Mouse (Mus musculus): ENCODE results near the gene Chst4. TPM values are rescaled to one million over a fixed set of nuclear protein-coding genes. Genes with fewer than 3 reads are reported as not detected.

Chst4 gene
- total and polyA plus RNA-seq, 2 experiments from 2014 or later: 1.9 to 2.0 TPM

- WGBS: 80% methylated on average over 5 of the region's 5 CpGs
- no peaks in the 10 kb centered on the region for H3K9me3 ChIP-seq (replicated peaks; ENCODE audit: control insufficient read depth, low read length)
- no peak overlapping the region for H3K9ac ChIP-seq (replicated peaks; ENCODE audit: low read depth, low read length)
- no peak overlapping the region for H3K27ac ChIP-seq (ENCODE audit: low read depth)
- H3K4me2 ChIP-seq (ENCODE audit: low read depth, low read length): no peak overlapping the region
- no peaks in the 10 kb centered on the region for H3K36me3 ChIP-seq (replicated peaks; ENCODE audit: control insufficient read depth, insufficient read depth, low read length)
- DNase-seq (ENCODE audit: low spot score) (no peak), ATAC-seq (ENCODE audit: insufficient read depth, low read depth) (no peak)
- H3K4me3 ChIP-seq (ENCODE audit: low read depth, low read length): no peak overlapping the region
- TF ChIP-seq EP300 (IDR thresholded peaks at IDR 0.05; ENCODE audit: low read depth): no peak
- TF ChIP-seq CTCF (IDR thresholded peaks at IDR 0.05; ENCODE audit: low read depth): no peak
- no peaks in the 10 kb centered on the region for H3K4me1 ChIP-seq (ENCODE audit: control insufficient read depth, insufficient read depth)
- H3K27me3 ChIP-seq (ENCODE audit: control insufficient read depth, insufficient read depth, low read length): no peaks in the 10 kb centered on the region
These were observed 47.4 kb downstream of the Chst4 start for GRCm38 (mm10) chr8:109992166-109992565.

- Histone ChIP-seq H3K36me3 (replicated peaks; ENCODE audit: control insufficient read depth, insufficient read depth, low read length) (no peaks in the 10 kb centered on the region), H3K27ac (ENCODE audit: low read depth) (no peak within 1 kb of the TSS)
These were observed 49.3 kb downstream of the Chst4 start, which contains the start of gene Tat for GRCm38 (mm10) chr8:109990224-109990623. Gene Tat, plus strand, starts transcription at chr8:109990437.

GRCm38 (mm10) chr8:109989151-109989550 is 50.4 kb downstream of the Chst4 start:
- H3K27me3 ChIP-seq (ENCODE audit: control insufficient read depth, insufficient read depth, low read length): no peaks in the 10 kb centered on the region
- H3K4me1 ChIP-seq (ENCODE audit: control insufficient read depth, insufficient read depth): no peaks in the 10 kb centered on the region
- H3K9ac ChIP-seq (replicated peaks; ENCODE audit: low read depth, low read length): no peak overlapping the region
- H3K9me3 ChIP-seq (replicated peaks; ENCODE audit: control insufficient read depth, low read length): no peaks in the 10 kb centered on the region
- no peaks in the 10 kb centered on the region for H3K36me3 ChIP-seq (replicated peaks; ENCODE audit: control insufficient read depth, insufficient read depth, low read length)
- no peak overlapping the region for H3K4me3 ChIP-seq (ENCODE audit: low read depth, low read length)
- TF ChIP-seq EP300 (IDR thresholded peaks at IDR 0.05; ENCODE audit: low read depth) (no peak), CTCF (IDR thresholded peaks at IDR 0.05; ENCODE audit: low read depth) (no peak)
- 89% methylated on average over 8 of the region's 8 CpGs for WGBS
- ATAC-seq (ENCODE audit: insufficient read depth, low read depth) (no peak), DNase-seq (ENCODE audit: low spot score) (no peak)
- no peak overlapping the region for H3K27ac ChIP-seq (ENCODE audit: low read depth)
- no peak overlapping the region for H3K4me2 ChIP-seq (ENCODE audit: low read depth, low read length)

More at GRCm38 (mm10) chr8:109990224-109990623, 49.3 kb downstream of the Chst4 start, which contains the start of gene Tat:
- Histone ChIP-seq H3K4me3 (ENCODE audit: low read depth, low read length) (no peak within 1 kb of the TSS), H3K9ac (replicated peaks; ENCODE audit: low read depth, low read length) (no peak within 1 kb of the TSS), H3K27me3 (ENCODE audit: control insufficient read depth, insufficient read depth, low read length) (no peaks in the 10 kb centered on the region), H3K4me2 (ENCODE audit: low read depth, low read length) (no peak within 1 kb of the TSS), H3K4me1 (ENCODE audit: control insufficient read depth, insufficient read depth) (no peaks in the 10 kb centered on the region), H3K9me3 (replicated peaks; ENCODE audit: control insufficient read depth, low read length) (no peaks in the 10 kb centered on the region)
- no peak for TF ChIP-seq EP300 (IDR thresholded peaks at IDR 0.05; ENCODE audit: low read depth)
- TF ChIP-seq CTCF (IDR thresholded peaks at IDR 0.05; ENCODE audit: low read depth): no peak
- no peak for ATAC-seq (ENCODE audit: insufficient read depth, low read depth)
- no peak for DNase-seq (ENCODE audit: low spot score)
- 73% methylated on average over 8 of the region's 8 CpGs for WGBS

- no peak overlapping the region for H3K9ac ChIP-seq (replicated peaks; ENCODE audit: low read depth, low read length)
- no peak for DNase-seq (ENCODE audit: low spot score)
- WGBS: 55% methylated on average over 7 of the region's 7 CpGs
These were observed 51.8 kb downstream of the Chst4 start for GRCm38 (mm10) chr8:109987776-109988175.

GRCm38 (mm10) chr8:109986384-109986783 is 53.2 kb downstream of the Chst4 start:
- Histone ChIP-seq H3K4me2 (ENCODE audit: low read depth, low read length) (no peak overlapping the region), H3K9ac (replicated peaks; ENCODE audit: low read depth, low read length) (no peak overlapping the region), H3K27me3 (ENCODE audit: control insufficient read depth, insufficient read depth, low read length) (no peaks in the 10 kb centered on the region), H3K4me1 (ENCODE audit: control insufficient read depth, insufficient read depth) (no peaks in the 10 kb centered on the region), H3K27ac (ENCODE audit: low read depth) (no peak overlapping the region), H3K36me3 (replicated peaks; ENCODE audit: control insufficient read depth, insufficient read depth, low read length) (no peaks in the 10 kb centered on the region), H3K9me3 (replicated peaks; ENCODE audit: control insufficient read depth, low read length) (no peaks in the 10 kb centered on the region), H3K4me3 (ENCODE audit: low read depth, low read length) (no peak overlapping the region)
- ATAC-seq (ENCODE audit: insufficient read depth, low read depth): no peak
- TF ChIP-seq EP300 (IDR thresholded peaks at IDR 0.05; ENCODE audit: low read depth): no peak
- no peak for TF ChIP-seq CTCF (IDR thresholded peaks at IDR 0.05; ENCODE audit: low read depth)
- DNase-seq (ENCODE audit: low spot score): no peak
- 55% methylated on average over 7 of the region's 7 CpGs for WGBS

More at GRCm38 (mm10) chr8:109987776-109988175, 51.8 kb downstream of the Chst4 start:
- Histone ChIP-seq H3K27me3 (ENCODE audit: control insufficient read depth, insufficient read depth, low read length) (no peaks in the 10 kb centered on the region), H3K4me2 (ENCODE audit: low read depth, low read length) (no peak overlapping the region), H3K4me3 (ENCODE audit: low read depth, low read length) (no peak overlapping the region), H3K27ac (ENCODE audit: low read depth) (no peak overlapping the region), H3K36me3 (replicated peaks; ENCODE audit: control insufficient read depth, insufficient read depth, low read length) (no peaks in the 10 kb centered on the region), H3K4me1 (ENCODE audit: control insufficient read depth, insufficient read depth) (no peaks in the 10 kb centered on the region), H3K9me3 (replicated peaks; ENCODE audit: control insufficient read depth, low read length) (no peaks in the 10 kb centered on the region)
- no peak for ATAC-seq (ENCODE audit: insufficient read depth, low read depth)
- no peak for TF ChIP-seq CTCF (IDR thresholded peaks at IDR 0.05; ENCODE audit: low read depth)
- no peak for TF ChIP-seq EP300 (IDR thresholded peaks at IDR 0.05; ENCODE audit: low read depth)

GRCm38 (mm10) chr8:109983944-109984343 is 55.6 kb downstream of the Chst4 start:
- Histone ChIP-seq H3K27ac (ENCODE audit: low read depth) (no peak overlapping the region), H3K4me3 (ENCODE audit: low read depth, low read length) (no peak overlapping the region), H3K4me1 (ENCODE audit: control insufficient read depth, insufficient read depth) (no peaks in the 10 kb centered on the region), H3K27me3 (ENCODE audit: control insufficient read depth, insufficient read depth, low read length) (no peaks in the 10 kb centered on the region), H3K36me3 (replicated peaks; ENCODE audit: control insufficient read depth, insufficient read depth, low read length) (no peaks in the 10 kb centered on the region), H3K9ac (replicated peaks; ENCODE audit: low read depth, low read length) (no peak overlapping the region), H3K4me2 (ENCODE audit: low read depth, low read length) (no peak overlapping the region), H3K9me3 (replicated peaks; ENCODE audit: control insufficient read depth, low read length) (no peaks in the 10 kb centered on the region)
- 19% methylated on average over 5 of the region's 5 CpGs for whole genome bisulfite sequencing
- ATAC-seq (ENCODE audit: insufficient read depth, low read depth) (no peak), DNase-seq (ENCODE audit: low spot score) (no peak)
- TF ChIP-seq CTCF (IDR thresholded peaks at IDR 0.05; ENCODE audit: low read depth) (no peak), EP300 (IDR thresholded peaks at IDR 0.05; ENCODE audit: low read depth) (no peak)
